Mouse (Mus musculus): ENCODE measurements at regions not wholly inside any gene's neighbourhood (a gene's known extent, or its start where the extent isn't known, plus 50 kb on each side); places are given as distances from the start of the nearest gene placed in this dataset.

DNA sequence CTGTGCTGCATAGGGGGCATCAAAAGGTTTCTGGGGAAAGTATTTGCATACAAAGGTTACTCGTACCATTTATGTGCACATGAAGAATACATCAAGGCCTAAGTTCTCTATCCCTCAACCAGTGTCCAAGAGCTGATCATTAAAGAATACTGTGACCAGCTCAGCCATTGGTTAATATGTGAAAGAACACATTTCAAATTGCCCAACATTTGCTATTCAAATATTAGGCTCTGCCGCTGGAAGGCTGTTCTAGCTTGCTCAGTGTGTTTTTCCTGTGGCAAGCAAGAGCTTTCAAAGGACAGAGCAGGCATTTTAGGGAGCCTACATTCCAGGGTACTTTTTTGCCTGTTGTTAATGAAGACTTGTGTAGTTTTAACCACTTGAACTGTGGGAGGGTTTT is 220.8 kb downstream of the Ahr start:
- TF ChIP-seq MYOG (IDR thresholded peaks at IDR 0.05; ENCODE audit: control insufficient read depth in 1 of 3, insufficient read depth in 1 of 3, insufficient read length in 2 of 3, low read depth in 2 of 3) (no peak), TCF12 (IDR thresholded peaks at IDR 0.05; ENCODE audit: insufficient read depth, poor library complexity, severe bottlenecking) (no peak), E2F4 (IDR thresholded peaks at IDR 0.05; ENCODE audit: insufficient read depth) (no peak), POLR2AphosphoS2 (IDR thresholded peaks at IDR 0.05; ENCODE audit: insufficient read length, low read depth) (no peak), TCF3 (IDR thresholded peaks at IDR 0.05; ENCODE audit: insufficient read length, low read depth) (no peak), USF1 (IDR thresholded peaks at IDR 0.05; ENCODE audit: low read depth) (no peak), MAX (IDR thresholded peaks at IDR 0.05; ENCODE audit: low read depth) (no peak), CEBPB (IDR thresholded peaks at IDR 0.05; ENCODE audit: insufficient read depth, poor library complexity, severe bottlenecking) (no peak), POLR2A (IDR thresholded peaks at IDR 0.05; ENCODE audit: insufficient read length, low read depth) (no peak)
- Histone ChIP-seq H3K4me3 (no peak overlapping the region), H3ac (ENCODE audit: control insufficient read depth, insufficient read length) (no peak overlapping the region), H3K4me2 (ENCODE audit: low read depth) (no peak overlapping the region), H3K36me3 (ENCODE audit: control insufficient read depth, insufficient read depth) (no peaks in the 10 kb centered on the region), H3K27me3 (ENCODE audit: control insufficient read depth, insufficient read depth, insufficient read length) (no peaks in the 10 kb centered on the region), H3K79me2 (ENCODE audit: control insufficient read depth, insufficient read depth) (no peaks in the 10 kb centered on the region)

DNA sequence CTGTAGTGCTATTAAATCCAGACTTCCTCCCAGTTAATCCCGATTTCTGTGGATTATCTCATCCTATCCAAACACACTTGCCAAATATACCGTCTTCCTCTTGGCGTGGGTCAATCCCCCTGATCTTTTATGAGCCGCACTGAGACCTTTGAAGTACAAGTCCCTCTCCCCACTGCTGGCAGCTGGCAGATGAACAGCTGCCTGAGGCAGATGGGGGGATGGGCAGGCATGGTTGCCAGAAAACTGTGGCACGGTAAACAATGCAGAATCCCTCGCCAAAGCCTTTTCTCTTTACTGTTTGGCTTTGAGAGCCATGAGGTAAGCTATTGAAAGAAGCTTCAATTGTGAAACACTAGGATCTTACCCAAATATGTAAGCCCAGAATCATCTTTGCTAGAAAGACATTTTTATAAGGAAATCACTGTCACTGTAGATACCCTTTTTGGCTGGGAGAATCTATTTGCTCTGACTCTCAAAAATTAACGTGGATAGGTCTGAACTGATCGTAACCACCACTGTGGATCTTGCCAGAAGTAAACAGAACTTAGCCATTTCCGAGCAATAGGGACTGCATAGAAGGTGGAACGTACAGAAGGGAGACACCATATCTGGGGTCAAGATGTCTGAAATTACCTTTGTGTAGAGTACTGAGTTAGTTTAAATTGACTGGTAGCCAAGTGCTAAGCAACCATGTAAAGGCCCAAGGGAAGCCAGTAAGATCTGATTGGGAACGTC is 221.5 kb downstream of the Ahr start:
- TF ChIP-seq MYOD1 (IDR thresholded peaks at IDR 0.05; ENCODE audit: control insufficient read depth in 1 of 3, insufficient read length in 2 of 3, low read depth in 2 of 3) (peak; percentile 69 to 94 (median 92)), CEBPB (IDR thresholded peaks at IDR 0.05; ENCODE audit: insufficient read depth, poor library complexity, severe bottlenecking) (no peak), TCF3 (IDR thresholded peaks at IDR 0.05; ENCODE audit: insufficient read length, low read depth) (peak; percentile 79), MYOG (IDR thresholded peaks at IDR 0.05; ENCODE audit: control insufficient read depth in 1 of 3, insufficient read depth in 1 of 3, insufficient read length in 2 of 3, low read depth in 2 of 3) (peak; percentile 71 to 94 (median 76)), POLR2A (IDR thresholded peaks at IDR 0.05; ENCODE audit: insufficient read length, low read depth) (no peak), TCF12 (IDR thresholded peaks at IDR 0.05; ENCODE audit: insufficient read depth, poor library complexity, severe bottlenecking) (peak; percentile 96), SRF (IDR thresholded peaks at IDR 0.05; ENCODE audit: control insufficient read depth, insufficient read length, low read depth) (no peak), POLR2AphosphoS2 (IDR thresholded peaks at IDR 0.05; ENCODE audit: insufficient read length, low read depth) (no peak)
- Histone ChIP-seq H3K4me2 (ENCODE audit: low read depth) (no peak overlapping the region), H3ac (ENCODE audit: control insufficient read depth, insufficient read length) (no peak overlapping the region), H3K36me3 (ENCODE audit: control insufficient read depth, insufficient read depth) (no peaks in the 10 kb centered on the region), H3K79me2 (ENCODE audit: control insufficient read depth, insufficient read depth) (no peaks in the 10 kb centered on the region), H3K4me3 (no peak overlapping the region), H3K27me3 (ENCODE audit: control insufficient read depth, insufficient read depth, insufficient read length) (no peaks in the 10 kb centered on the region)

DNA sequence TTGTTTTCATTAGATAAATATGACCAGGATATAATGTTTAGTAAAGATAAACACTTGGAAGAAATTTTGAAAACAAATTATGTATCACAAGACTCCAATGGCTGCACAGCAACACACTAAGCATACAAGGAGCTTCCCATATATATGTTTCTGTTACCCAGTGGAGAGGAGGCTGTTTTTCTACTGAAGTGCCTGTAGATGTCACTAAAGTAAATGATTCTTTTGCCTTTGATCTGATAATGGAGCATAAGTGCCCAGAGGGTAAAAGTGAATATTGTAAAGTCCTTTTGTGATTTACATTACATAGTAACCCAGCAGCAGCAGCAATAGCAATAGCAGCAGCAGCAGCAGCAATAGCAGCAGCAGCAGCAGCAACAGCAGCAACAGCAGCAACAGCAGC is 226.3 kb downstream of the Ahr start:
- H3K36me3 ChIP-seq (ENCODE audit: control insufficient read depth, insufficient read depth): no peaks in the 10 kb centered on the region
- no peak overlapping the region for H3K4me2 ChIP-seq (ENCODE audit: low read depth)

DNA sequence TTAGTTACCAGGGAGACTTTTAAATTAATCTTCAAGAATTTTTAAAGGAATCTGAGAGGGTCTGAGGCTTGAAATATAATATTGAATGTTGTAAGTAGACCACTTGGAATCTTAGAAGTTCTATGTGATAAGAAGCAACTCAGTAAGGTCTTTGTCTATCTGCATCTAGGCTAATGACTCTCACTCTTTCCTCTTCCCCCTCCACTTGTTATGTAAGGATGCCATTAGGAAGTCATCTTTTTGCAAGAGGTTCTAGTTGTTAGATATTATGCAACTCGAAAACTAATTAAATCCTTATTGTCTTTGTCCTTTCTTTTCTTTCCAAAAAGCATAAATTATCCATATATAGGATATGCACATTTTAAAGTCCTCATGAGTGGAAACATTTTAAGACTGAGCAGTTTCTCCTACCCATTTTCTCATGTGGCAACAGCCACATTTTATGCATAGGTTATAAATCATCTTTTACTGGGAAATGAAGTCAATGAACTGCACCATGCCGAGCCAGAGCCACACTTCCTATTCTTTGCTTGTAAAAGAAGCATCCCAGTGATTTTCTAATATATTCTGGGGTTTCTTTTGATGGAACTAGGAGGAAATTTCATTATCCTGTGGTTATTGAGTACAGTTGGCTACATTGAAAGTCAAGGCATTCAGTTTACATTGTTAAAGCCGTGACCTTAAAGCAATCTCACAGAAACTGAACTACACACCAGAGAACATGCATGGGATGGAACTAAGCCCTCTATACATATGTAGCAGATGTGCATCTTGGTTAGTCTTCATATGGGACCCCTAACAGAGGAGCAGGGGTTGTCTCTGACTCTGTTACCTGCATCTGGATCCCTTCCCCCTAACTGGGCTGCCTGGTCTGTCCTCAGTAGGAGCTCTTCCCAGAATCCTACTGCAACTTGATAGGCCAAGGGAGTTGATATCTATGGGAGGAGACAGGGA is 230.8 kb downstream of the Ahr start:
- TF ChIP-seq MYOG (IDR thresholded peaks at IDR 0.05; ENCODE audit: control insufficient read depth in 1 of 3, insufficient read depth in 1 of 3, insufficient read length in 2 of 3, low read depth in 2 of 3) (no peak), POLR2A (IDR thresholded peaks at IDR 0.05; ENCODE audit: insufficient read length, low read depth) (no peak), USF1 (IDR thresholded peaks at IDR 0.05; ENCODE audit: low read depth) (no peak), SRF (IDR thresholded peaks at IDR 0.05; ENCODE audit: control insufficient read depth, insufficient read length, low read depth) (no peak), CEBPB (IDR thresholded peaks at IDR 0.05; ENCODE audit: insufficient read depth, poor library complexity, severe bottlenecking) (no peak), REST (IDR thresholded peaks at IDR 0.05; ENCODE audit: insufficient read depth, insufficient read length) (no peak), E2F4 (IDR thresholded peaks at IDR 0.05; ENCODE audit: insufficient read depth) (no peak), MYOD1 (IDR thresholded peaks at IDR 0.05; ENCODE audit: control insufficient read depth in 1 of 3, insufficient read length in 2 of 3, low read depth in 2 of 3) (no peak), POLR2AphosphoS2 (IDR thresholded peaks at IDR 0.05; ENCODE audit: insufficient read length, low read depth) (no peak), MAX (IDR thresholded peaks at IDR 0.05; ENCODE audit: low read depth) (no peak), TCF3 (IDR thresholded peaks at IDR 0.05; ENCODE audit: insufficient read length, low read depth) (no peak), TCF12 (IDR thresholded peaks at IDR 0.05; ENCODE audit: insufficient read depth, poor library complexity, severe bottlenecking) (no peak)
- H3K36me3 ChIP-seq (ENCODE audit: control insufficient read depth, insufficient read depth): no peaks in the 10 kb centered on the region
- no peaks in the 10 kb centered on the region for H3K27me3 ChIP-seq (ENCODE audit: control insufficient read depth, insufficient read depth, insufficient read length)
- H3K4me2 ChIP-seq (ENCODE audit: low read depth): no peak overlapping the region
- H3K4me3 ChIP-seq: no peak overlapping the region
- H3K79me2 ChIP-seq (ENCODE audit: control insufficient read depth, insufficient read depth): no peaks in the 10 kb centered on the region
- H3ac ChIP-seq (ENCODE audit: control insufficient read depth, insufficient read length): no peak overlapping the region

More for the DNA sequence above, 226.3 kb downstream of the Ahr start:
- no peaks in the 10 kb centered on the region for H3K79me2 ChIP-seq (ENCODE audit: control insufficient read depth, insufficient read depth)
- no peak overlapping the region for H3K4me3 ChIP-seq
- no peak overlapping the region for H3ac ChIP-seq (ENCODE audit: control insufficient read depth, insufficient read length)
- H3K27me3 ChIP-seq (ENCODE audit: control insufficient read depth, insufficient read depth, insufficient read length): no peaks in the 10 kb centered on the region
- no peak for TF ChIP-seq TCF3 (IDR thresholded peaks at IDR 0.05; ENCODE audit: insufficient read length, low read depth)
